Mouse (Mus musculus) stomach, embryonic 15.5 days (tissue): ENCODE data around the gene Sparc. TPM values are rescaled to one million over a fixed set of nuclear protein-coding genes. Genes with fewer than 3 reads are reported as not detected.
"Not testable (repeated sequence)": the region's sequence is repeated elsewhere in the genome, so short reads cannot be mapped to it uniquely, and the experiment has no call there.

ENCODE experiments used
- ATAC-seq: fragments of 200-750 bp; cut with Nextera tagmentation; 2 replicates; pipeline ENCODE4 v1.8.0; 2017; ENCODE audit warnings: low read depth, moderate number of reproducible peaks, moderate TSS enrichment; ENCODE audit not compliant: insufficient read depth, low FRiP score
- H3K27ac ChIP-seq: fragments of 300-500 bp; sonication (generic); 2 replicates; pipeline ENCODE4 v1.5.1; 2015; ENCODE audit warnings: mild to moderate bottlenecking, inconsistent platforms
- H3K27me3 ChIP-seq: fragments of 300-500 bp; sonication (generic); replicated peaks from 2 replicates; pipeline ENCODE4 v1.6.1; 2015; ENCODE audit warnings: inconsistent platforms
- H3K36me3 ChIP-seq: fragments of 300-500 bp; sonication (generic); 2 replicates; pipeline ENCODE4 v1.6.1; 2015; ENCODE audit warnings: inconsistent platforms
- H3K4me1 ChIP-seq: fragments of 300-500 bp; sonication (generic); 2 replicates; pipeline ENCODE4 v1.6.1; 2015; ENCODE audit warnings: inconsistent platforms
- H3K4me2 ChIP-seq: fragments of 300-500 bp; sonication (generic); 2 replicates; pipeline ENCODE4 v1.6.1; 2015; ENCODE audit warnings: mild to moderate bottlenecking, inconsistent platforms
- H3K4me3 ChIP-seq: fragments of 300-500 bp; sonication (generic); replicated peaks from 2 replicates; pipeline ENCODE4 v1.5.1; 2015; ENCODE audit warnings: inconsistent platforms
- H3K9ac ChIP-seq: fragments of 300-500 bp; sonication (generic); 2 replicates; pipeline ENCODE4 v1.6.1; 2015; ENCODE audit warnings: inconsistent platforms
- H3K9me3 ChIP-seq: fragments of 300-500 bp; sonication (generic); 2 replicates; pipeline ENCODE4 v1.6.1; 2016; ENCODE audit warnings: inconsistent platforms
- WGBS: fragments of 180-500 bp; shearing (Covaris S2); methylation state at CpG from one replicate; pipeline ENCODE4 v1.1.7; 2015; 5-methylcytosine and 5-hydroxymethylcytosine counted together
- polyA plus RNA-seq: library from polyadenylated mRNA; unstranded; fragments of >200 nt; fragmentation: Nextera tagmentation; extraction: Ambion mirVana; gene quantifications from 2 replicates; pipeline ENCODE4 v1.2.1, GENCODE M21; 2015

The Sparc gene
- polyA plus RNA-seq, 1 experiment from 2014 or later = 1,927 TPM

GRCm38 (mm10) chr11:55432981-55433380 is 10.0 kb upstream of the Sparc start:
- H3K4me3 ChIP-seq = no peak overlapping the region
- H3K27ac ChIP-seq = 0 out of 2 replicates have a peak overlapping the region, but pooled peaks have one; percentile 17
- no peaks in the 10 kb centered on the region for H3K27me3 ChIP-seq
- H3K9ac ChIP-seq = no peak overlapping the region
- H3K4me2 ChIP-seq = no peak overlapping the region
- WGBS = 22% methylated on average over 3 of the region's 3 CpGs
- no peaks in the 10 kb centered on the region for H3K36me3 ChIP-seq
- peaks cover 8% of the 10 kb centered on the region for H3K4me1 ChIP-seq
- ATAC-seq = no peak
- no peaks in the 10 kb centered on the region for H3K9me3 ChIP-seq

- 79% methylated on average over 2 of the region's 2 CpGs for WGBS
- no peak overlapping the region for H3K4me2 ChIP-seq
- no peak overlapping the region for H3K4me3 ChIP-seq
- H3K36me3 ChIP-seq = no peaks in the 10 kb centered on the region
- no peaks in the 10 kb centered on the region for H3K9me3 ChIP-seq
- H3K27me3 ChIP-seq = no peaks in the 10 kb centered on the region
- no peak for ATAC-seq
- H3K27ac ChIP-seq = no peak overlapping the region
- H3K4me1 ChIP-seq = peaks cover 12% of the 10 kb centered on the region
- H3K9ac ChIP-seq = no peak overlapping the region
These were observed 7.0 kb upstream of the Sparc start for GRCm38 (mm10) chr11:55429973-55430372.

GRCm38 (mm10) chr11:55428186-55429012 is 5.4 kb upstream of the Sparc start:
- H3K4me2 ChIP-seq = peak overlapping the region; percentile 21; the same call in 1 of the 2 replicates
- no peaks in the 10 kb centered on the region for H3K27me3 ChIP-seq
- no peaks in the 10 kb centered on the region for H3K36me3 ChIP-seq
- no peaks in the 10 kb centered on the region for H3K9me3 ChIP-seq
- H3K4me3 ChIP-seq = no peak overlapping the region
- H3K9ac ChIP-seq = no peak overlapping the region
- H3K4me1 ChIP-seq = peaks cover 27% of the 10 kb centered on the region
- peak; percentile 89 for ATAC-seq
- peak overlapping the region; percentile 95 for H3K27ac ChIP-seq
- WGBS = 25% methylated on average over 16 of the region's 16 CpGs

- Histone ChIP-seq H3K4me3 (no peak overlapping the region), H3K4me2 (no peak overlapping the region), H3K9ac (no peak overlapping the region), H3K9me3 (no peaks in the 10 kb centered on the region), H3K4me1 (peaks cover 41% of the 10 kb centered on the region), H3K27me3 (no peaks in the 10 kb centered on the region), H3K36me3 (no peaks in the 10 kb centered on the region), H3K27ac (no peak overlapping the region)
- no peak for ATAC-seq
- WGBS = 71% methylated on average over 8 of the region's 8 CpGs
These were observed 1.9 kb upstream of the Sparc start for GRCm38 (mm10) chr11:55424746-55425360.

GRCm38 (mm10) chr11:55423756-55424155 is 773 bp upstream of the Sparc start:
- Histone ChIP-seq H3K4me1 (peaks cover 41% of the 10 kb centered on the region), H3K4me2 (no peak overlapping the region), H3K27ac (peak overlapping the region; percentile 26), H3K9ac (no peak overlapping the region), H3K27me3 (no peaks in the 10 kb centered on the region), H3K36me3 (no peaks in the 10 kb centered on the region), H3K9me3 (no peaks in the 10 kb centered on the region), H3K4me3 (no peak overlapping the region)
- WGBS = 32% methylated on average over 4 of the region's 4 CpGs
- ATAC-seq = no peak

GRCm38 (mm10) chr11:55419678-55420307 is 3.2 kb downstream of the Sparc start:
- 6% methylated on average over 9 of the region's 9 CpGs for WGBS
- H3K4me2 ChIP-seq = peak overlapping the region; percentile 52
- peak; percentile 84 for ATAC-seq
- H3K27ac ChIP-seq = peak overlapping the region; percentile 88
- H3K4me3 ChIP-seq = peak overlapping the region; percentile 54
- peak overlapping the region; percentile 36 for H3K9ac ChIP-seq
- H3K27me3 ChIP-seq = no peaks in the 10 kb centered on the region
- peaks cover 48% of the 10 kb centered on the region for H3K4me1 ChIP-seq
- no peaks in the 10 kb centered on the region for H3K9me3 ChIP-seq
- no peaks in the 10 kb centered on the region for H3K36me3 ChIP-seq

GRCm38 (mm10) chr11:55419296-55419677 is 3.7 kb downstream of the Sparc start:
- Histone ChIP-seq H3K36me3 (no peaks in the 10 kb centered on the region), H3K9me3 (no peaks in the 10 kb centered on the region), H3K4me2 (peak overlapping the region; percentile 52), H3K4me3 (peak overlapping the region; percentile 54), H3K9ac (peak overlapping the region; percentile 36), H3K4me1 (peaks cover 47% of the 10 kb centered on the region), H3K27ac (peak overlapping the region; percentile 88), H3K27me3 (no peaks in the 10 kb centered on the region)
- ATAC-seq = no peak
- WGBS = 10% methylated on average over 4 of the region's 4 CpGs

GRCm38 (mm10) chr11:55418704-55419061 is 4.3 kb downstream of the Sparc start:
- H3K9ac ChIP-seq = peak overlapping the region; percentile 36
- H3K4me1 ChIP-seq = peaks cover 46% of the 10 kb centered on the region
- H3K36me3 ChIP-seq = 0 out of 2 replicates have a peak, but pooled peaks cover under 1% of the 10 kb centered on the region
- no peaks in the 10 kb centered on the region for H3K9me3 ChIP-seq
- H3K4me3 ChIP-seq = peak overlapping the region; percentile 54
- WGBS = 9% methylated on average over 3 of the region's 3 CpGs
- peak overlapping the region; percentile 52 for H3K4me2 ChIP-seq
- ATAC-seq = no peak
- peak overlapping the region; percentile 88 for H3K27ac ChIP-seq
- H3K27me3 ChIP-seq = no peaks in the 10 kb centered on the region

GRCm38 (mm10) chr11:55417898-55418703 is 4.9 kb downstream of the Sparc start:
- 1% methylated on average over 24 of the region's 24 CpGs for WGBS
- peak overlapping the region; percentile 52 for H3K4me2 ChIP-seq
- ATAC-seq = peak; percentile 63

GRCm38 (mm10) chr11:55416609-55417265 is 6.2 kb downstream of the Sparc start:
- H3K36me3 ChIP-seq = 0 out of 2 replicates have a peak, but pooled peaks cover 3% of the 10 kb centered on the region
- H3K4me3 ChIP-seq = peak overlapping the region; percentile 54
- H3K4me1 ChIP-seq = peaks cover 59% of the 10 kb centered on the region
- no peak overlapping the region for H3K9ac ChIP-seq
- peak overlapping the region; percentile 52 for H3K4me2 ChIP-seq
- no peaks in the 10 kb centered on the region for H3K27me3 ChIP-seq
- H3K9me3 ChIP-seq = no peaks in the 10 kb centered on the region
- peak overlapping the region; percentile 12 for H3K27ac ChIP-seq
- ATAC-seq = no peak
- WGBS = 39% methylated on average over 6 of the region's 6 CpGs

More at GRCm38 (mm10) chr11:55417898-55418703, 4.9 kb downstream of the Sparc start:
- Histone ChIP-seq H3K9me3 (no peaks in the 10 kb centered on the region), H3K27me3 (no peaks in the 10 kb centered on the region), H3K36me3 (0 out of 2 replicates have a peak, but pooled peaks cover 3% of the 10 kb centered on the region), H3K4me1 (peaks cover 48% of the 10 kb centered on the region), H3K9ac (peak overlapping the region; percentile 52), H3K27ac (peak overlapping the region; percentile 92), H3K4me3 (peak overlapping the region; percentile 54)

GRCm38 (mm10) chr11:55415731-55416130 is 7.3 kb downstream of the Sparc start:
- Histone ChIP-seq H3K27ac (peak overlapping the region; percentile 12; the same call in 1 of the 2 replicates), H3K4me1 (peaks cover 52% of the 10 kb centered on the region), H3K4me2 (peak overlapping the region; percentile 52)
- H3K36me3 ChIP-seq, H3K9ac ChIP-seq, H3K9me3 ChIP-seq, H3K4me3 ChIP-seq, ATAC-seq, H3K27me3 ChIP-seq: not testable (repeated sequence)
- 76% methylated on average over 6 of the region's 6 CpGs for WGBS
